Mouse (Mus musculus): ENCODE measurements around the gene Insl6.

GRCm38 (mm10) chr19:29354895-29355877 lies 30.0 kb upstream of the Insl6 start:
- TF ChIP-seq RCOR1 (conservative IDR thresholded peaks at IDR 0.05; ENCODE audit: low read depth, low read length) (no peak), EP300 (IDR thresholded peaks at IDR 0.05; ENCODE audit: low read length) (no peak), RAD21 (IDR thresholded peaks at IDR 0.05; ENCODE audit: low read depth, low read length) (peak; percentile 93), TCF12 (IDR thresholded peaks at IDR 0.05; ENCODE audit: low read depth, low read length) (no peak), CTCF (conservative IDR thresholded peaks at IDR 0.05 in 1 of 2, IDR thresholded peaks at IDR 0.05 in 1 of 2; ENCODE audit: low read depth in 2 of 2, low read length in 2 of 2) (peak; percentile 87 to 95), MAFK (IDR thresholded peaks at IDR 0.05; ENCODE audit: insufficient replicate concordance, low read length) (no peak), ZNF384 (IDR thresholded peaks at IDR 0.05; ENCODE audit: low read depth, low read length) (peak; percentile 4; the same call in 1 of the 2 replicates), HCFC1 (IDR thresholded peaks at IDR 0.05; ENCODE audit: low read depth, low read length) (no peak; the same call in 1 of the 2 replicates), CHD1 (IDR thresholded peaks at IDR 0.05; ENCODE audit: low read depth, low read length) (peak; percentile 66; the same call in 1 of the 2 replicates), POLR2AphosphoS2 (IDR thresholded peaks at IDR 0.05; ENCODE audit: low read depth, low read length) (no peak), POLR2A (IDR thresholded peaks at IDR 0.05; ENCODE audit: low read depth, low read length) (no peak), ZC3H11A (IDR thresholded peaks at IDR 0.05; ENCODE audit: low read depth, low read length) (peak; percentile 66; the same call in 1 of the 2 replicates), MYC (IDR thresholded peaks at IDR 0.05; ENCODE audit: low read depth, low read length) (no peak; the same call in 1 of the 2 replicates), BHLHE40 (IDR thresholded peaks at IDR 0.05; ENCODE audit: low read depth, low read length) (no peak)

Measured in CH12.LX (cell line).